Mouse (Mus musculus) embryonic facial prominence, embryonic 14.5 days (tissue): ENCODE measurements at regions not wholly inside any gene's neighbourhood (a gene's known extent, or its start where the extent isn't known, plus 50 kb on each side); places are given as distances from the start of the nearest gene placed in this dataset.

ENCODE experiments used
- ATAC-seq: fragments of 200-750 bp; cut with Nextera tagmentation; 2 replicates; pipeline ENCODE4 v1.8.0; 2017; ENCODE audit warnings: low read depth, moderate number of reproducible peaks, moderate TSS enrichment
- DNase-seq: peaks from one replicate; pipeline ENCODE4 v3.0.0-alpha.2; 2015; ENCODE audit warnings: low spot score
- H3K27ac ChIP-seq: fragments of 300-500 bp; sonication (generic); replicated peaks from 2 replicates; pipeline ENCODE4 v1.5.1; 2014; ENCODE audit warnings: low read depth, mild to moderate bottlenecking, low read length, moderate library complexity
- H3K27me3 ChIP-seq: fragments of 300-500 bp; sonication (generic); replicated peaks from 2 replicates; pipeline ENCODE4 v1.6.1; 2014; ENCODE audit warnings: low read length; ENCODE audit not compliant: control insufficient read depth, insufficient read depth
- H3K36me3 ChIP-seq: fragments of 300-500 bp; sonication (generic); 2 replicates; pipeline ENCODE4 v1.6.1; 2014; ENCODE audit warnings: low read length, mixed read lengths; ENCODE audit not compliant: control insufficient read depth, insufficient read depth
- H3K4me1 ChIP-seq: fragments of 300-500 bp; sonication (generic); 2 replicates; pipeline ENCODE4 v1.6.1; 2014; ENCODE audit warnings: antibody characterized with exemption, low read length; ENCODE audit not compliant: control insufficient read depth, insufficient read depth
- H3K4me2 ChIP-seq: fragments of 300-500 bp; sonication (generic); 2 replicates; pipeline ENCODE4 v1.6.1; 2014; ENCODE audit warnings: low read depth, mild to moderate bottlenecking, low read length, moderate library complexity, mixed read lengths
- H3K4me3 ChIP-seq: fragments of 300-500 bp; sonication (generic); 2 replicates; pipeline ENCODE4 v1.5.1; 2014; ENCODE audit warnings: low read depth, mild to moderate bottlenecking, low read length
- H3K9ac ChIP-seq: fragments of 300-500 bp; sonication (generic); 2 replicates; pipeline ENCODE4 v1.6.1; 2014; ENCODE audit warnings: low read depth, mild to moderate bottlenecking, low read length, moderate library complexity, mixed read lengths
- H3K9me3 ChIP-seq: fragments of 300-500 bp; sonication (generic); 2 replicates; pipeline ENCODE4 v1.6.1; 2016; ENCODE audit warnings: low read length; ENCODE audit not compliant: control insufficient read depth
- WGBS: fragments of 180-500 bp; shearing (Covaris S2); extraction: QIAGEN DNeasy Blood & Tissue Kit; methylation state at CpG from one replicate; pipeline ENCODE4 v1.1.7; 2014; 5-methylcytosine and 5-hydroxymethylcytosine counted together

DNA sequence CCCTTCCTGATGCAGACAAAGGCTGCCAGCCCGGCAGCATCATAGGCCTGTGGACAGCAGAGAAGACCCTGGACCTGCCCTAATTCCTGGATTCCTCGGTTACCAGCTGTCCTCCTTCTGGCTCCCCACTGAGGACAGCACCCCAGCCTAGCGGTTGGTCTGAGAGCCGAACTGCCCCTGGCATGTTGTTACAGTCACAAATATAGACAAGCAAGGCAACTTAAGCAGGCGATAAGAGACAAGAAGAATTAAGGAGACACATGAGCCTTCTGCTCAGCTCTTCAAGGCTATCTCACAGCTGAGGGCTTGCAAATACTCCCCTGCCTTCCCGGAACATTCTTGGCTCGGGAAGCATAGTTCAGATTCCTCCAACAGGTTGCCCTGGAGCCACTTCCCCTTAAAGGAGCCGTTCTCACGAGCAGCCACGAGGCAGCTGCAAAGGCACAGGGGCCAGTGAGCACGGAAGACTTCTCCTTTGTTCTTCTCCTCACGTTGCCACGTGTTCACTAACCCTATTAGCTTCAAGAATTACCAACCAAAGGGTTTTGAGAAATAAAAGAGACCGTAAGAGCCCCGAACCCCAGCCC, 146.6 kb upstream of the Dapk1 start:
- Histone ChIP-seq H3K27ac (peak overlapping the region; percentile 86), H3K9me3 (no peaks in the 10 kb centered on the region), H3K4me3 (no peak overlapping the region), H3K36me3 (no peaks in the 10 kb centered on the region), H3K4me1 (peaks cover 31% of the 10 kb centered on the region), H3K27me3 (no peaks in the 10 kb centered on the region), H3K9ac (0 out of 2 replicates have a peak overlapping the region, but pooled peaks have one; percentile 26), H3K4me2 (peak overlapping the region; percentile 36)
- 13% methylated on average over 15 of the region's 15 CpGs for WGBS
- ATAC-seq (peak; percentile 53; the same call in 1 of the 2 replicates), DNase-seq (peak; percentile 89)

DNA sequence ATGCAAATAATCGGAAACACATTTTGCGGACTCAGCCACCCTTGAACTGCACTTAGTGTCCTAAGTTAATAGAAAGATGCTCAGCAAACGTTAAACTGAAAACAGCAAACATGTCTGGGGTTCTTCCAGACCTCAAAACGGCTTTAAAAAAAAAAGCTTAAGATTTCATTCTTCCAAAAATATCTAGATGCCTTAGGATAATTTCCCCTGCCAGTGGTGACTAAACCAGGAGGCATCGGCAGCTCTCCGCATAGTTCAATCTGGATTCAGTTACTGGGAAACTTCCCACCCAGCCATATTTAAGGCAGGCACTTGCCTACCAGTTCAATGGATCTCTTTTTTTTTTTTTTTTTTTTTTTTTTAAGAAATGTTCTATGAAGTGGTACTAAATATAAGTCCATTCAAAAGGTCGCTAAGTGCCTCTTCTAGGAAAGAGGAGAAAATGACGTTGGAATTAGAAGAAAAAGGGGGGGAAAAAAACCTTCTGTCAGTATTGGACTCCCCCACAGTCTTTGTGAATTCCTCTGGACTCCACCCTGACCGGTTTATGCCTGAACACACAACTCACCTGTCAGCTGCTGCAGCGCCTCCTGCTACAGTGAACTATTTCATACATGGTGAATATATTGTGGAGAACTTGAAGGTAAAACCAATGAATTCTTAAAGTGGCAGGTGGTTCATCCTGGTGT, 145.7 kb upstream of the Dapk1 start:
- peaks cover 36% of the 10 kb centered on the region for H3K4me1 ChIP-seq
- no peak for ATAC-seq
- H3K27me3 ChIP-seq = no peaks in the 10 kb centered on the region
- no peaks in the 10 kb centered on the region for H3K36me3 ChIP-seq
- H3K9ac ChIP-seq = no peak overlapping the region
- H3K4me2 ChIP-seq = peak overlapping the region; percentile 36; the same call in 1 of the 2 replicates
- H3K27ac ChIP-seq = peak overlapping the region; percentile 86
- 28% methylated on average over 10 of the region's 10 CpGs for WGBS
- peak; percentile 89 for DNase-seq
- H3K9me3 ChIP-seq = no peaks in the 10 kb centered on the region
- no peak overlapping the region for H3K4me3 ChIP-seq

DNA sequence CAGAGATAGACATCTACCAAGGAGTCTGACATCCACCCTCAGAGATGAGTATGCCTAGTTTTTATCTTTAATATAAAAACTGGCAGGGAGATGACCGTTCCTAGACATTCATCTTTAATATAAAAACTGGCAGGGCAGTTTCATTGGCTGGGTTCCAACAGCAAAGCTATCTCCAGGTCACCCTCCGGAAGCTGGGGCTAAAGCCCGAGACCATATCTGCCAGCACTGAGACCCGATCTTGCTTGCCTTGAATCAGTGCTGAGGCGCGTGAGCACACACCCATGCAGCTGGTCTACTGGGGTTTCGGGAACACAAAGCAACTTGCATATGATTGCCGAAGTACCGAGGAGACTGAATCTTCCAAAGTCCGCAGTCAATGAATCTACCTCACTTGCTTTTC, 144.5 kb upstream of the Dapk1 start:
- Histone ChIP-seq H3K9me3 (no peaks in the 10 kb centered on the region), H3K4me1 (peaks cover 36% of the 10 kb centered on the region), H3K36me3 (no peaks in the 10 kb centered on the region), H3K4me3 (no peak overlapping the region), H3K27me3 (no peaks in the 10 kb centered on the region), H3K9ac (no peak overlapping the region), H3K4me2 (no peak overlapping the region), H3K27ac (no peak overlapping the region)
- no peak for DNase-seq
- ATAC-seq = no peak
- WGBS = 75% methylated on average over 10 of the region's 10 CpGs

DNA sequence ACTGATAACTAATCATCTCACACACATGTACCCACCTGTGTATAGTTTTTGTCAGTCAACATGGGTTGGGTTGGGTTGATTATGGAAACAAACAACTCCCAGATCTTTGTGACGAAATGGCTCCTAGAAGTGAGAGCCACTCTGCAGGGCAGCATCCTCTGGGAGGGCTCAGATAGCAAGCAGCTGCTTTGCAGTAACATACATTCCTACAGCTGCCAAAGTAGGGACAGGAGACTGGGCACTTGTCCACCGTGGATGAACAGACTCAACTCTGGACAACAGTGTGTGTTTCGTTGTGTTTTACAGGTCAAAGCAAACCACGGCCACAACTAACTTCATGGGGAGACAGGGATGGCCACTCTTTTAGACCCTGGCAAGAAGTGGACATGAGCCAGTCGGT, 142.7 kb upstream of the Dapk1 start:
- H3K4me2 ChIP-seq = no peak overlapping the region
- ATAC-seq = no peak
- no peaks in the 10 kb centered on the region for H3K9me3 ChIP-seq
- peaks cover 36% of the 10 kb centered on the region for H3K4me1 ChIP-seq
- DNase-seq = no peak
- no peak overlapping the region for H3K9ac ChIP-seq
- no peak overlapping the region for H3K27ac ChIP-seq
- H3K27me3 ChIP-seq = no peaks in the 10 kb centered on the region
- no peak overlapping the region for H3K4me3 ChIP-seq
- WGBS = 73% methylated on average over 5 of the region's 5 CpGs
- H3K36me3 ChIP-seq = no peaks in the 10 kb centered on the region

DNA sequence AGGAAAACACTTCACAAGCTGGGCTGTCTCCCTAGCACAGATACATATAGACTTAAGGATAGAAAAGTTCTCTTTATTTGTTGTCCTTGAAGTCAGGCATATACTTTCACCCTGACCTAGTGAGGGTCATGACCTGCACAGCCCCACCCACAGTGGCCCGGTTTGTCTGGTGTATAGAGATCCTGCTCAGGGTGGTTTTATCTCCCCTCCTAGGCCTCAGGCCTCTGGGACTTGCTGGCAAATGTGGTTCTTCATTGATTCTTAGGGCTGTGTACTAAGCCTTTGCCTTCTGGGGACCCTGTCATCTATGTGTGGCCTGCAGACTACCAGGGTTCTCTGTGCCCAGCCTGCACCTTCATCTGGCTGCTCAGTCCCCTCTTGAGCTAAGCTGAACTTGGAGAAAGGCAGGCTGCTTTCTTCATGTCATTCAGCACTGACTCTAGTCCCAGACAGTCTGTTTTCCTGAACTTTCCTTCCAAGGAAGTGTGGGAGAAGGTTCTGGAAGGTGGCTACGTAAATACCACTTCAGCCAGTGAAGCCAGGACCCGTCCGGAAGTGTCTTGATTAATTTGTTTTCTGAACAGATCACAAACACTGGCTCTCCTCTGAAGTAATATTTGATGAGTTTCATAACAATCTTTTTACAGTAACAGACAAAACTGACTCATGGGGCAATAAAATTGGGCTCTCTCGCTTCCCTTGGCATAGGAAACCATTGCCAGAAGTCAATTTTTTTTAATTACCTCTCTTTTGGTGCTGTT, 135.0 kb upstream of the Dapk1 start:
- ATAC-seq (no peak), DNase-seq (no peak)
- Histone ChIP-seq H3K27me3 (no peaks in the 10 kb centered on the region), H3K4me3 (no peak overlapping the region), H3K27ac (no peak overlapping the region; the same call in 1 of the 2 replicates), H3K4me1 (peaks cover 6% of the 10 kb centered on the region; the same call in 1 of the 2 replicates), H3K36me3 (no peaks in the 10 kb centered on the region), H3K9ac (no peak overlapping the region), H3K9me3 (no peaks in the 10 kb centered on the region), H3K4me2 (no peak overlapping the region)
- WGBS = 68% methylated on average over 5 of the region's 5 CpGs

DNA sequence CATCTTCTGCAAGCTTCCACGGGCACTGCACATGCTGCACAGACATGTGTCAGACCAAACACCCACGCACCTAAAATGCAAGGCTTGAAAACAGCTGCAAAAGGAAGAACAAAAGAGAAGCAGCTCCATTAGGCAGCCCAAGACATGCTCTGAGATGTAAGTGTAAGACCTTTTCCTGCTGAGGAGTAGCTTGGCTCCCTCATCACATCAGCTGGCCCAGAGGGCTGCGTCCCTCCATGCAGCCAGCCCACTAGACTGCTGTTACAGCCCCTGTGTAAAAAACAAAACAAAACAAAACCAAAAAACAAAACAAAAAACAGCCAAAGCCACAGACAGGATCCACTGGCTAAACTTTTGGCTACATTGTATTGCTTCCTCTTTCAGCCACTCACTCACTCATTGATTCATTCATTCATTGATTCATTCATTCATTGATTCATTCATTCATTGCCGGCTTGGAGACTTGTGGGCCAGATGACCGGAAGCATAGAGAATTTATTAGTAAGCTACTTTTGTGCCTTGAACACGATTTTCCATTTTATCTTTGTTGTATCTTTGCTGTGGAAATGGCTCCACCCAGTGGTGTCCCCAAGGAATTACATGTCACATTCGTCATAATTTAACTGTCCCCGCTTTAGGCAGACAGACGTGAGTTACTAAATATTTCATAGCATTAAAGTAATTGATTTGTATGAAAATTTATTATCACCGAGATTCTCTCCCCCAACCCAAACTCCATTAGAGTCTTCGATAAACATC, 133.7 kb upstream of the Dapk1 start:
- Histone ChIP-seq H3K27ac (peak overlapping the region; percentile 68), H3K36me3 (no peaks in the 10 kb centered on the region), H3K4me1 (peaks cover 6% of the 10 kb centered on the region; the same call in 1 of the 2 replicates), H3K4me3 (no peak overlapping the region), H3K9me3 (no peaks in the 10 kb centered on the region), H3K27me3 (no peaks in the 10 kb centered on the region), H3K4me2 (no peak overlapping the region), H3K9ac (peak overlapping the region; percentile 34; the same call in 1 of the 2 replicates)
- 13% methylated on average over 11 of the region's 11 CpGs for WGBS
- DNase-seq = peak; percentile 66
- ATAC-seq = peak; percentile 47; the same call in 1 of the 2 replicates

DNA sequence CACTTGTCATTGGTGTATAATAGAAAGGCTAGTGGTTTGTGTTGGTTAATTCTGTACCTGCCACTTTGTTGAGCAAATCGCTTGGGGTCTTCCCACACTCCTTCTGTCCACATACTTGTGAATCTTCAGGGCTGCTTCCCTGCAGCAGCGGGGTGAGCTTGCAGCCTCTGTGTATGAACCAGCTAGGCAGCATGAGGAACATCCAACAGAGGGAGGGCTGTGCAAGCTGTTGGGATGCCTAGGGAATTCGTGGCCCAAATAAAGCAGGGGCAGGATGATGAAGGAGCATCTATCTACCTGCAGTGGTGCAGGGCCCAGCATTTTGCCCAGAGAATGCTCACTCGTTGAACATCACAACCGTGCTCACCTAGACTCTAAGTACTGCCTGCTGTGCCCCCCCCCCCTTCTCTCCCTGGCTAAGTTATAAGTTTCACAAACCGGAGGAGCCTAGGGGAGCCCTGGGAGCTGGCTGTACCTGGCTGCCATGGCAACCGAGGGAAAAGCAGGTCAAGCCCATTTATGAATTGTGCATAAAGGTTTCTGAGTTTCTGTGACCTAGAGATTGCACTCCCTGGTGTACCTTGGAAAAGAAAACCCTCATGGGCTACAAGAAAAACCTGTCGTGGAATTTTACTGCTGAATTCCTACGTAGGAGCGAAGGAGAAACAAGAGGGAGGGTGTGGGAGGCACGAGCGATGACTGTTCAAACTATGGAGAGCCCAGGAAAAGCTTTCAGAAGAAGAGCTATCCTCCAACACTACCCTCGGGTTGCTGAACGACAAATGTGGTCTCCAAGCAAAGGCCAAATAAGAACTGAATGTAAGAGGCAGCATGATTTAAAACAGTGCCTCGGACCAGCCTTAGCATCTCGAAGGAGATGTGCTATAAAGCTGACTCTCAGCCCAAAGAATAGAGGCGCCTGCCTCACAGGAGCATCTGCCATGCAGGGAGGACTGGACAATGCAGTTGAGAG, 131.0 kb upstream of the Dapk1 start:
- no peaks in the 10 kb centered on the region for H3K27me3 ChIP-seq
- no peaks in the 10 kb centered on the region for H3K36me3 ChIP-seq
- H3K9me3 ChIP-seq = no peaks in the 10 kb centered on the region
- DNase-seq (no peak), ATAC-seq (no peak)
- no peak overlapping the region for H3K27ac ChIP-seq
- H3K4me1 ChIP-seq = peaks cover 6% of the 10 kb centered on the region; the same call in 1 of the 2 replicates
- 62% methylated on average over 17 of the region's 17 CpGs for WGBS
- no peak overlapping the region for H3K4me3 ChIP-seq
- no peak overlapping the region for H3K9ac ChIP-seq
- no peak overlapping the region for H3K4me2 ChIP-seq
